Mouse (Mus musculus): ENCODE data around the gene Zfp92. TPM values are rescaled to one million over a fixed set of nuclear protein-coding genes. Genes with fewer than 3 reads are reported as not detected.

Gene Zfp92
- total RNA-seq, 1 experiment from 2014 or later = not detected

- no peak for ATAC-seq (replicated peaks; ENCODE audit: insufficient number of reproducible peaks, low FRiP score, low TSS enrichment, poor library complexity, severe bottlenecking)
These were observed 57.4 kb downstream of the Zfp92 start for GRCm38 (mm10) chrX:73468330-73468729.

- ATAC-seq (replicated peaks; ENCODE audit: insufficient number of reproducible peaks, low FRiP score, low TSS enrichment, poor library complexity, severe bottlenecking) = no peak
These were observed 57.9 kb downstream of the Zfp92 start for GRCm38 (mm10) chrX:73468752-73469151.

DNA sequence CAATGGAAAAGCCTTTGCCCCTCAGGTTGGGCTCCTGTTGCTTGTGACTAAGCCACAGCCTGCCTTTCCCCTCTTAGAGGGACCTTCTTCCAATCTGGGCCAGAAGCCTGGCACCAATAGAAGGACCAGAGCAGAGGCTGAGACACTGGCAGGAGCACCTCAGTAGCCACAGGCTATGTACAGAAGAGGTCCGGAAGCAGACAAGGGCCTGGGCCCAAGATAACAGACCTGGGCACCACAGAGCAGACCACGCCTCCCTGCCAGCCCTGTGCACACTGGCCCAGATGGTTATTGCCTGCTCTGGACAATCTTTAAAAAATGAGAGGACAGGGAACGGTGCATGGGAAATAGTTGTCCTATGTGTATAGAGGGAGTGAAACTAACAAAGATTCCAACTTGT is 60.9 kb downstream of the Zfp92 start:
- ATAC-seq (replicated peaks; ENCODE audit: insufficient number of reproducible peaks, low FRiP score, low TSS enrichment, poor library complexity, severe bottlenecking) = no peak

DNA sequence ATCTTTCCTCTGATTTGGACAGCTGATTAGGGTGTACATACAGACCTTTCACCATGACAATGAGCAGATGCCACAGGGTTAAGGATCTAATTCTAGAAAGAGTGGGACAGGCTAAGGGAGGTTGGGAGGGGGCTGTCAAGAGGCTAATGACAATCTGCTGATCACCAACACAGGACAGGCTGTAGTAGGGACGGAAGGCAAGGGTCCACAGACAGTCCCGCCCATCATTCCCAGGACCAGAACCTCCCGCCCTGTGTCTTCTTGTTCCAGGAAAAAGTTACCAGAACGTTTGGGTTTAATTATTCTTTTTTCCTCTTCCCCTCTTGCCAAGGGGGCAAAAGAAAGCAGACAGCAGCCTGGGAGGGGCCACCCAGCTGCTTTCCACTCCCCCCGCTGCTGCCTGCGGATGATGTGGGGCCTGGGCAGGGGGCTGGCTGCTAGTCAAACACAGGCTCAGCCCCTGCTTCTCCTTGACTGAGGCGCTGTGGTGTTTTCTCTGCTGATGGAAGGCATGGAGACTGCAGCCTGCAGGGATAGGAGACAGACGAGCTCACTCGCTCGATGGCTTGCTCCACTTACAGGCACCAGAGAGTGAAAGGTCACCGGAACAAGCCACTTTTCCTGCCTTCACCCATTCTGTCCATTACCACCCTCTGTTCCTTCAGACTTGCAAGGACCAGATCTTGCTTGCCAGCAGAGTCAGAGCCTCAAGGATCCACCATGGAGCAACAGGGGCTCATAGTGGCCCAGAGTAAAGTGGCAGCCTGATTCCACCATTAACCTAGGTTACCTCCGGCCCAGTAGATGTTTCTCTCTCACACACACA is 63.7 kb downstream of the Zfp92 start:
- no peak for ATAC-seq (replicated peaks; ENCODE audit: insufficient number of reproducible peaks, low FRiP score, low TSS enrichment, poor library complexity, severe bottlenecking)

DNA sequence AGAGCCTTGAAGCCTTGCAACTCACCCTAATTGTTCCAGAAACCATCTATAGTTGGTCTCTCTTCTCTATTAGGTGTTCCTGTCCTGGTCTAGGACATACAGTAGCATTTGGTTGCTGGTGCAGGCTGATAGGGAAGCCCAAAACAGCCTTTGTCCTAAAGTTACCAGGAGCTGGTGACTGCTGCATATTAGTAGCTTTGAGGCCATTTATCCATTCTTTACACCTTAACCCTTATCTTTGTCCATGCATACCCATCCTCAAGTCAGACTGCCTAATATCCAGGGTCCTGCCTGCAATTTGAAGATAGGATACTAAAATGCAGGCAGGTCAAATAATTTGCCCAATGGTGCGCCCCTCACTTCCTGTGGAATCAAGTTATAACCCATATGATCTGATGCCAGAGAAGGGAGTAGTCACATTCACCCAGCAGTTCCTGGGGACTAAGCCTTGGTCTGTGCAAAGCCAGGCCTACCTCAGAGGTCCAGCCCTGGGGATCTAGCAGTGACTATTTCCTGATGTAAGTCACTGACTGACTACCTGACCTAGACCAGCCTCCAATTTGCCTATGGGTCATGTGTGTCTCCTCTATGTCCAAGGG is 64.9 kb downstream of the Zfp92 start:
- ATAC-seq (replicated peaks; ENCODE audit: insufficient number of reproducible peaks, low FRiP score, low TSS enrichment, poor library complexity, severe bottlenecking) = no peak

DNA sequence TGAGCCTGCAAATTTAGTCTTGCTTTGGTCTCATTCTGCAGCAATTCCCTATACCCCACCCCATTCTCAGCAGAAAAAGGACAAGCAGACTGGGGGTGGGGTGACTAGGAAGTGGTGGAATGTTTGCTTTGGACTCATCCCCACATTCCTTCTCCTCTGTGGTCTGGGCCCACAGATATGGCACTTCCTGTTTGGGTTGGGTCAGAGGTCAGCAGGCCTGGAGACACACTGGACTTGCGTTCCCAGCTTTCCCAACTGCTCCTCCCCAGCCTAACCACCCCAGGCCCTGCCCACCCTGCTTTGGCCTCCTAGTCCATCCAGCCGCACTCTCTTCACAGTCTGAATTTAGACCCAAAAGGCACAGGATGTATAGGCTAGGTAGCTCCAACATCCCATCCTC is 65.7 kb downstream of the Zfp92 start:
- ATAC-seq (replicated peaks; ENCODE audit: insufficient number of reproducible peaks, low FRiP score, low TSS enrichment, poor library complexity, severe bottlenecking) = no peak

GRCm38 (mm10) chrX:73477500-73477899 is 66.6 kb downstream of the Zfp92 start:
- ATAC-seq (replicated peaks; ENCODE audit: insufficient number of reproducible peaks, low FRiP score, low TSS enrichment, poor library complexity, severe bottlenecking) = no peak

Other genes starting within 250 kb of the Zfp92 start
- not detected in 3 replicates for gene Spin2d, start 234.1 kb upstream of the Zfp92 start, total RNA-seq (2017)
- gene Xlr3b, start 218.9 kb upstream of the Zfp92 start, total RNA-seq (2017) = 13.7 to 20.2 TPM (median 19.5 TPM) in 3 replicates
- 25.8 to 58.7 TPM (median 33.4 TPM) in 3 replicates for gene Xlr4b, start 196.8 kb upstream of the Zfp92 start, total RNA-seq (2017)
- 2.7 to 6.9 TPM (median 4.8 TPM) in 3 replicates for gene F8a, start 182.8 kb upstream of the Zfp92 start, total RNA-seq (2017)
- 3.9 to 27.0 TPM (median 6.7 TPM) in 3 replicates for gene Xlr4c, start 168.0 kb upstream of the Zfp92 start, total RNA-seq (2017)
- not detected in 3 replicates for gene Xlr3c, start 145.7 kb upstream of the Zfp92 start, total RNA-seq (2017)
- gene Xlr5a, start 118.1 kb upstream of the Zfp92 start, total RNA-seq (2017) = not detected in 3 replicates
- gene Xlr5c, start 118.1 kb upstream of the Zfp92 start, total RNA-seq (2017) = not detected in 3 replicates
- not detected in 3 replicates for gene Gm45015, start 74.3 kb upstream of the Zfp92 start, total RNA-seq (2017)
- gene Zfp275, start 68.5 kb upstream of the Zfp92 start, total RNA-seq (2017) = 5.9 to 13.7 TPM (median 12.7 TPM) in 3 replicates
- gene Gm18336, start 12.4 kb upstream of the Zfp92 start, total RNA-seq (2017) = not detected in 3 replicates
- gene Trex2, start 24.2 kb downstream of the Zfp92 start, total RNA-seq (2017) = not detected in 3 replicates
- 16.3 to 24.5 TPM (median 18.2 TPM) in 3 replicates for gene Haus7, start 47.9 kb downstream of the Zfp92 start, total RNA-seq (2017)
- not detected in 3 replicates for gene Bgn, start 72.5 kb downstream of the Zfp92 start, total RNA-seq (2017)
- gene Atp2b3, start 92.0 kb downstream of the Zfp92 start, total RNA-seq (2017) = not detected in 3 replicates
- not detected in 3 replicates for gene Dusp9, start 228.3 kb downstream of the Zfp92 start, total RNA-seq (2017)
- 0.97 TPM in 1 of 3 replicates, not detected in the others for gene Pnck, start 249.0 kb downstream of the Zfp92 start, total RNA-seq (2017)